Mouse (Mus musculus) brain, adult 2 months (tissue): ENCODE data around the gene Car9.

Source experiments
- DNase-seq: peaks from one replicate; pipeline ENCODE4 v3.0.0; 2011; ENCODE audit warnings: low read depth, low spot score

The Car9 gene

GRCm38 (mm10) chr4:43493186-43493845 is 13.4 kb upstream of the Car9 start:
- DNase-seq, result peak; percentile 97

- peak; percentile 27 for DNase-seq
Observed at GRCm38 (mm10) chr4:43493846-43494240, 12.9 kb upstream of the Car9 start.

DNA sequence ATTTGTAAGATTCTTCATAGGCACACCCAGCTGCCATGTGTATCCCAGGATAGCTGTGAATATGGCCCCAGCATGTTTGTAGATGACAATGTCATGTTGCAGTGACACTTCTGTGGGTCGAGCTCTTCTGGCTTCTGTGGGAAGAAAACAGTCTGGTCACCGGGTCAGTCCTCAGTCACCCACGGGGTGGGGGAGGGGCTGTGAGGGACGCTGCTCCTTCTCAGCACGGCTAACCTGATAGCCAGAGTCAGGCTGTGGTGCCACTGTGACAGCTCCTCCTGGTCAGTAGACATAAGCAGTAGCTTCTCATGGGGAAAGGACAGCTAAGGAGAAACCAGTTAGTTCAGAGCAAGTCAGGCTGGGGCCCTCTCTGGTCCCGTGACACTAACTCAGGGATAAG is 10.2 kb upstream of the Car9 start:
- DNase-seq, result no peak

GRCm38 (mm10) chr4:43497405-43497804 is 9.4 kb upstream of the Car9 start:
- no peak for DNase-seq

GRCm38 (mm10) chr4:43497946-43498345 is 8.8 kb upstream of the Car9 start:
- DNase-seq, result no peak

DNA sequence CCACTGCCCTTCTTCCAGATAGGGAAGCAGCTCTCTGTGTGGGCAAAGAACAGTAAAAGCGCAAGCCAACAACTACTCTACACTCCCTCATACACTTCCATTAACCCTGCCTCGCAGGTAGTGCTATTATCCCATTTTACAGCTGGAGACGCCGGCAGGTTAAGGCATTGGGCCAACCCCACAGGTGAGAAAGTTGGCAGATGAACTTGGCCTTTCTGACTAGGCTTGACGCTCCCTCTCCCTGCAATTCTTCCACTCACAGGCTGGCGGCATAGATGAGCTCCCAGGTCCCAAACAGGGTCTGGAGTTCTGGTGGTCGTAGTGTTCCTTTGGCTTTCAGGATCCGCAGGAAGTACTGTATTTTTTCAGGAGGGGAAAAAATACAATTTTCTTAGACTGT is 7.8 kb upstream of the Car9 start:
- DNase-seq, result no peak

- DNase-seq, result peak; percentile 87
Observed at GRCm38 (mm10) chr4:43499407-43500333, 7.1 kb upstream of the Car9 start, which contains the start of gene Arhgef39. Gene Arhgef39 (minus strand): TSS chr4:43499695.

DNA sequence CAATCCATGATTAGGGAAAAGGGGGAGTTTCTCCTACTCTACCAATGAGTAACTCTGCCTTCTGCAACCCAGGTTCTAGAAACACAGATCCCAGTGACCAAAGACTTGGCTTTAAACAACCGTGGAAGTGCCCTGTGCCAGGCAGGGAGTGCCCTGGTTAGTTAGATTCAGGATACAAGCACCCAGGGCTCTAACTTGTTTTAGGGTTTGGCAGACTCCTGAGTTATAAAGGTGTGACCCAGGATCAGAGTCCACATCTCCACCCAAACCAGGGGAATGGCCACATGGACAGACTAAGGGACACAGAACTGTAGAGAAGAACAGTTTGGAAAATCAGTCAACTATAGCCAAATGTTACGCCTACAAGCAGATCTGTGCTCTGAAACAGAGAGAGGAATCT is 3.7 kb upstream of the Car9 start:
- no peak for DNase-seq

DNA sequence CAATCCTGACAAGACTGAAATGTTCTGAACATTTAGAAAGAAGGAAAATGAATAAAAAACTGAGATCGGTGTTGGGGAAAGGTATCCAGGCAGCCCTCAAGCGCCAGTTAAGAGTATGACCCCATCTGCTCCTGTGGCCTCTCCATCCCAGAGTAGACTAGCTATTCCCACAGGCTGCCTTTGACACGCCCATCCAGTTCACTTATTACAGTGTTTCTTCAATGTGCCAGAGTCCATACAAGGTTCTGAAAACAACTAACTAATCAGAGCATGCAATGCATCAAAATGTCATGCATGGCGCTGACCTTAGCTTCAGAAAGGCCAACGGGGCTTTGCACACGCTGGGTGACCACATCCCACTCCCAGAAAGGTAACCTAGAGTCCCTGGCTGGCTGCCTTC is 3.3 kb upstream of the Car9 start:
- no peak for DNase-seq

GRCm38 (mm10) chr4:43504269-43504668 is 2.5 kb upstream of the Car9 start:
- no peak for DNase-seq

DNA sequence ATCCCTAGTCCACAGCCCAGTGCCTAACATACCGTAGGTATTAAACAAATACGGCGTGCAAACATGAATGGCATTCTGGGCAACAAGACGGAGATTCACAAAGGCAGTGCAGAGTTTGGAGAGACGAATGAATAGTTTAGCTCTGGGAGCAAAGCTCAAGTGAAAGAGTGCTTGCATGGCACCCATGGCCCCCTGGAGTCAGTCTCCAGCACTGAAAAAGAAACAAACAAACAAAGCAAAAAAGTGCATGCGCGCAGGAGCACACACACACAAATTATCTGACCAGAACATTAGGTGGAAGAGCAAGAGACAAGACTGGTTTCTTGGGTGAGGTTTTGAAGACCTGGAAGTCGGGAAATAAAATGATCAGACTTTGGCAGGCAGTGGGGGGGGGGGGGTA is 692 bp upstream of the Car9 start:
- DNase-seq, result no peak

DNA sequence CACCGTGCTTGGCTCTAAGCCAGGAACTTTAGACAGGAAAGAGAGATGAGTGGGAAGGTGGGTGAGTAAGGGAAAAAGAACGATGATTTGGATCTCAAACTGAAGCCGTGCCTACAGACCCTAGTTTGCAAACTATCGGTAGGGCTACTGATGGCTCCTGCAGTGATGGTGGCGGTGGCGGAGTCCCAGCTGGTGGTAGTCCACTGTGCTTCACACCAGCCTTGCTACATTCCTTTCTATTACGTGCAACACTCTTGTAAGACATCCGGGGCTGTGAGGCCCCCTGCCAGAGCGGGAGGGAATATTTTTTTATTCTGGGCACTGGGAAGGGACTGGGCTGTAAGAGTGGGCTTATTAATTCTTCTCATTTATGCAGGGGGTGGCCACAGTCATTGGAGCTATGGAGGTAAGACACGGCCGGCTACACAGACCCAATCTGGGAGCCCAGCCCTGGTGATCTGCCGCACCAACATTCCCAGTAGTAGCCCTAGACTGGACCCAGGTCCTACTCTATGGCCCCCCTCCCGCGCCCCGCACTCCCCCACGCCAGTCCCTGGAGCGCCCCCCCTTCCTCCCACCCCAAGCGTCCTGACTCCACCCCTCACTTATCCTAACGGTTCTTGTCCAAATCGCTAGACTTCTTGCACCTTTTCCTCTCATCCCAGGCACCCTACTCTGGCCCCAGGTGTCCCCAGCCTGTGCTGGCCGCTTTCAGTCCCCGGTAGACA is 1.3 kb downstream of the Car9 start:
- no peak for DNase-seq

- DNase-seq, result peak; percentile 64
Observed at GRCm38 (mm10) chr4:43508666-43508997, 1.9 kb downstream of the Car9 start.

GRCm38 (mm10) chr4:43509109-43509508 is 2.3 kb downstream of the Car9 start:
- DNase-seq, result no peak

- no peak for DNase-seq
Observed at GRCm38 (mm10) chr4:43511675-43512454, 5.1 kb downstream of the Car9 start.

DNA sequence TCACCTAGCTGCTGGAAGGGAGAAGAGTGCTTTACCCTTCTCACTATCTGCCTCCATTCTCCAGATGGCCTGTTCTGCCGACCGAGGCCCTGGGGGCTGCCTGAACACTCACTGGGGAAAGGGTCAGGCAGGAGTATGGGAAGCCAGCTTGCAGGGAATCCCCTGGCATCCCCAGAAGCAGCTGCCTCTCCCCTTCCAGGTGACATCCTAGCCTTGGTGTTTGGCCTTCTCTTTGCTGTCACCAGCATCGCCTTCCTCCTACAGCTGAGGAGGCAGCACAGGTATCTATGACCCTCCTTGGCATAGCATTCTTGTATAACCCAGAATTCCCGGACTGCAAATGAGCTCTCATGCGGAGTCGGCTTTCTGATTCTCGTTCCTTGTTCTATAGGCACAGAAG is 5.9 kb downstream of the Car9 start:
- no peak for DNase-seq

DNA sequence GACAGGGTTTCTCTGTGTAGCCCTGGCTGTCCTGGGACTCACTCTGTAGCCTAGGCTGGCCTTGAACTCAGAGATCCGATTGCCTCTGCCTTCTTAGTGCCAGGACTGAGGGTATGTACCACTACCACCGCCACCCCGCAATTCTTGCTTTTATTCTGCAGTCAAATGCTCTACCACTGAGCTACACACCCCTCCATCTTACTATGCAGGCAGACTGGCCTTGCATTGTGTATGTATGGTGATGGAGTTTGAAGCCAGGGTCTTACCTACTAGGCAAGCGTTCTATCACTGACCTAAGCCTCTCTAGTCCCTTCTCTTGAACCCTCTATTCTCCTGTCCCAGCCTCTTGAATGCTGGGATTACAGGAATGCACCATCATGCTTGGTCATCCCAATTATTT is 6.5 kb downstream of the Car9 start:
- DNase-seq, result no peak

- DNase-seq, result no peak
Observed at GRCm38 (mm10) chr4:43513791-43514190, 7.0 kb downstream of the Car9 start.

DNA sequence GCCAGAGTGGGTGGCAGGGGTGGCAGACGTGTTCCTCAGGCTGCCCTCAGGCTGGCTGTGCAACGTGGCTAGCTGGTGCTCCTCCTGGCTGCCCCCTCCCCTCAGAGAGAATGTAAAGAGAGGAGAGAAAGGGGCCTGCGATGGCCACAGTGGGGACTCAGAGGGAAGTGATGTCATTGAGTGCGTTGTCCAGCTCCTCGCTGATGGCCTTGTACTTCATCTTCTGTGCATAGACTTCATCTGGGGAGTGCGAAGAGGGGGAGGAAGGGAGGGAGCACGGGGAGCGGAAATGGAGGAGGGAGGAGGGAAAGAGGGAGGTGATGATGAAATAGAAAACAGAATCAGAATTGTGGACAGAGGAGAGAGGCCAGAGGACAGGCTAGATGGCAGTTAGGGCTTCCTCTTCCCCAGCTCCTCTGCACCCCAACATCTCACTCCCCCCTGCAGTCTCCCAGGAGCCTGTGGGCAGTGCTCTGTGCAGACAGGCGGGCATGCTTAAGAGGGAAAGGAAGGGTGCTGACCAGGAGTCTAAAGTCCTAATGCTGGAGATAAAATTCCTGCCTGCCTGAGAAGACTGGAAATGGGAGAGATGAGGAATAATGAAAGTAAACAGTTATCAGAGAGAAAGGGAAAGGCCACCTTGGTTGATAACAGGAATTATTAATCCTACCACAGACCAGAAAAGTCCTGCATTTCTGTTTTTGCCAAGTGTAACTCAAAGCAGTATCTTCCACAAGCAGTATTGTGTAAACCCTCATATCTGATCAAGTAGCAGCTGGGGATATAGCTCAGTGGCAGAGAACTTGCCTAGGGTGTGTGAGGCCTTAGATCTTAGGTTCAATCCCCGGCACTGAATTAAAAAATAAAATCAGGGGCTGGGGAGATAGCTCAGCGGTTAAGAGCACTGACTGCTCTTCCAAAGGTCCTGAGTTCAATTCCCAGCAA is 9.3 kb downstream of the Car9 start:
- DNase-seq, result no peak

- DNase-seq, result no peak
Observed at GRCm38 (mm10) chr4:43519551-43519950, 12.8 kb downstream of the Car9 start.

GRCm38 (mm10) chr4:43519956-43520355 is 13.2 kb downstream of the Car9 start:
- peak; percentile 93 for DNase-seq
